19 mouse cellular contexts compared by ENCODE assay signal in genomic region chr13:92928551-92928950, GRCm38 (mm10).
"Had no signal": no experiment of that assay in that cellular context is flagged by ENCODE, and none has a peak within 500 bp of the region (broad histone marks: within the 10 kb centered on the region; RNA-seq: fewer than 3 reads in every experiment).

No protein-coding gene starts in this region.

- H3K27ac ChIP-seq: kidney, postnatal 0 days; limb, embryonic 12.5 days; limb, embryonic 15.5 days; liver, embryonic 14.5 days; macrophage; midbrain, embryonic 12.5 days; midbrain, embryonic 15.5 days; neural tube, embryonic 12.5 days; neural tube, embryonic 15.5 days; stomach, embryonic 15.5 days had no signal

- H3K4me2 ChIP-seq: limb, embryonic 12.5 days; limb, embryonic 15.5 days; liver, embryonic 11.5 days; lung, embryonic 14.5 days; midbrain, embryonic 12.5 days; midbrain, embryonic 15.5 days; neural tube, embryonic 12.5 days; neural tube, embryonic 15.5 days; stomach, embryonic 15.5 days had no signal

- H3K36me3 ChIP-seq: limb, embryonic 12.5 days; limb, embryonic 15.5 days; midbrain, embryonic 12.5 days; midbrain, embryonic 15.5 days; neural tube, embryonic 12.5 days; neural tube, embryonic 15.5 days; stomach, embryonic 15.5 days had no signal

- ATAC-seq: liver, postnatal 0 days; lung, postnatal 0 days; midbrain, embryonic 15.5 days had no signal

- H3K4me1 ChIP-seq: limb, embryonic 15.5 days; midbrain, embryonic 12.5 days; midbrain, embryonic 15.5 days; neural tube, embryonic 12.5 days; neural tube, embryonic 15.5 days; stomach, embryonic 15.5 days had no signal

- H3K4me3 ChIP-seq: limb, embryonic 12.5 days; limb, embryonic 15.5 days; midbrain, embryonic 12.5 days; midbrain, embryonic 15.5 days; neural tube, embryonic 12.5 days; neural tube, embryonic 15.5 days; stomach, embryonic 15.5 days had no signal

- H3K27me3 ChIP-seq: limb, embryonic 12.5 days; limb, embryonic 15.5 days; midbrain, embryonic 12.5 days; midbrain, embryonic 15.5 days; neural tube, embryonic 12.5 days; neural tube, embryonic 15.5 days; stomach, embryonic 15.5 days had no signal

- DNase-seq: kidney, postnatal 25 days; left cerebral cortex, postnatal 4 days; liver, postnatal 0 days; lung, embryonic 14.5 days; right cerebral cortex, postnatal 25 days; spleen, adult 18-20 months; thymus, postnatal 25 days had no signal

- H3K9ac ChIP-seq: limb, embryonic 12.5 days; limb, embryonic 15.5 days; liver, embryonic 14.5 days; liver, postnatal 0 days; lung, embryonic 14.5 days; midbrain, embryonic 12.5 days; midbrain, embryonic 15.5 days; neural tube, embryonic 12.5 days; neural tube, embryonic 15.5 days; stomach, embryonic 15.5 days had no signal

- H3K9me3 ChIP-seq: limb, embryonic 15.5 days; midbrain, embryonic 12.5 days; midbrain, embryonic 15.5 days; neural tube, embryonic 12.5 days; neural tube, embryonic 15.5 days; stomach, embryonic 15.5 days had no signal
